Mouse (Mus musculus) bone marrow macrophage, adult 2 months (primary cell): ENCODE results near the gene Derl2. TPM values are rescaled to one million over a fixed set of nuclear protein-coding genes. Genes with fewer than 3 reads are reported as not detected.
A peak's percentile ranks its signal among the peaks of the same experiment; 100 is the strongest.

Source experiments
- H3K27ac ChIP-seq: 2 replicates; pipeline ENCODE4 v1.5.1; 2012; ENCODE audit warnings: low read depth, low read length; ENCODE audit not compliant: insufficient read depth
- H3K4me1 ChIP-seq: 2 replicates; pipeline ENCODE4 v1.6.1; 2012; ENCODE audit warnings: low read length; ENCODE audit not compliant: control insufficient read depth, insufficient read depth
- H3K4me3 ChIP-seq: 2 replicates; pipeline ENCODE4 v1.5.1; 2012; ENCODE audit warnings: mild to moderate bottlenecking, low read length, moderate library complexity; ENCODE audit not compliant: insufficient read depth
- CTCF ChIP-seq: IDR thresholded peaks from 2 replicates; pipeline ENCODE4 v1.5.1; 2012; ENCODE audit warnings: low read depth, mild to moderate bottlenecking, low read length, moderate library complexity
- POLR2A ChIP-seq: IDR thresholded peaks from 2 replicates; pipeline ENCODE4 v1.6.1; 2012; ENCODE audit warnings: mild to moderate bottlenecking, low read depth, low read length, borderline replicate concordance
- polyA plus RNA-seq: library from polyadenylated mRNA; stranded (reverse); fragments of >200 nt; gene quantifications from 2 replicates; pipeline ENCODE4 v1.2.4, GENCODE M21; 2012; ENCODE audit not compliant: missing spikeins, insufficient read depth, insufficient read length

The Derl2 gene
- polyA plus RNA-seq, 1 experiment = 81.9 TPM

GRCm38 (mm10) chr11:71017051-71017450 lies 2.6 kb downstream of the Derl2 start:
- Histone ChIP-seq H3K27ac (no peak overlapping the region), H3K4me1 (peaks cover 16% of the 10 kb centered on the region), H3K4me3 (no peak overlapping the region)
- no peak for TF ChIP-seq CTCF
- TF ChIP-seq POLR2A = no peak

- H3K4me3 ChIP-seq = no peak overlapping the region
- TF ChIP-seq CTCF = no peak
- H3K4me1 ChIP-seq = peaks cover 16% of the 10 kb centered on the region
- no peak overlapping the region for H3K27ac ChIP-seq
Measured at GRCm38 (mm10) chr11:71012743-71013142, 6.9 kb downstream of the Derl2 start.

DNA sequence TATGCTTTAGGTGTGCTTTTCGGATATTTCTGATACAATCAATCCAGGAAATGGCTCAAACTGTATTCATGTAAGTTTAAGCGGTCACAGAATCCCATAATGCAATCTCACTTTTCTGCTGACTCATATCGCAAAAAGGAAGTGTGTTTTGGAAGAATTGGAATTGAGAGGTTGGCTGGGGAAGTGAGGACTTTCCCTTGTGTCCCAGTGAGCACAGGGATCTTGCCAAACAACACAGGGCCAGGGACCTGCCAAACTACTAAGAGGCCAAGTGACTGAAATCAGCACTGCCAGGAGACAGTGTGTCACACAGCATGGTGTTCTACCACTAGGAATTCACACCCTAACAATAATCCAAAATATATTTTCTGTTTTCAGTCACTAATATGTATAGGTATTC lies 11.3 kb downstream of the Derl2 start:
- H3K27ac ChIP-seq = peak overlapping the region; percentile 73
- no peak for TF ChIP-seq POLR2A
- TF ChIP-seq CTCF = no peak
- no peak overlapping the region for H3K4me3 ChIP-seq
- H3K4me1 ChIP-seq = peaks cover 16% of the 10 kb centered on the region

GRCm38 (mm10) chr11:71007831-71008230 lies 11.8 kb downstream of the Derl2 start:
- H3K27ac ChIP-seq = peak overlapping the region; percentile 73
- H3K4me1 ChIP-seq = peaks cover 18% of the 10 kb centered on the region
- H3K4me3 ChIP-seq = no peak overlapping the region
- TF ChIP-seq CTCF (no peak), POLR2A (no peak)

GRCm38 (mm10) chr11:71007026-71007425 lies 12.6 kb downstream of the Derl2 start:
- TF ChIP-seq POLR2A = no peak
- TF ChIP-seq CTCF = no peak
- H3K4me1 ChIP-seq = peaks cover 24% of the 10 kb centered on the region
- no peak overlapping the region for H3K4me3 ChIP-seq
- H3K27ac ChIP-seq = no peak overlapping the region

- Histone ChIP-seq H3K4me3 (no peak overlapping the region), H3K4me1 (peaks cover 24% of the 10 kb centered on the region), H3K27ac (no peak overlapping the region)
- TF ChIP-seq CTCF = no peak
- no peak for TF ChIP-seq POLR2A
Measured at GRCm38 (mm10) chr11:71005046-71005445, 14.6 kb downstream of the Derl2 start.

- Histone ChIP-seq H3K4me3 (peak within 1 kb of the TSS; percentile 96), H3K27ac (peak within 1 kb of the TSS; percentile 65), H3K4me1 (peaks cover 21% of the 10 kb centered on the region)
- TF ChIP-seq CTCF (no peak), POLR2A (no peak)
Measured at GRCm38 (mm10) chr11:71004316-71004773, 15.3 kb downstream of the Derl2 start, which contains the start of gene Dhx33. Dhx33 (minus strand) TSS chr11:71004437.

DNA sequence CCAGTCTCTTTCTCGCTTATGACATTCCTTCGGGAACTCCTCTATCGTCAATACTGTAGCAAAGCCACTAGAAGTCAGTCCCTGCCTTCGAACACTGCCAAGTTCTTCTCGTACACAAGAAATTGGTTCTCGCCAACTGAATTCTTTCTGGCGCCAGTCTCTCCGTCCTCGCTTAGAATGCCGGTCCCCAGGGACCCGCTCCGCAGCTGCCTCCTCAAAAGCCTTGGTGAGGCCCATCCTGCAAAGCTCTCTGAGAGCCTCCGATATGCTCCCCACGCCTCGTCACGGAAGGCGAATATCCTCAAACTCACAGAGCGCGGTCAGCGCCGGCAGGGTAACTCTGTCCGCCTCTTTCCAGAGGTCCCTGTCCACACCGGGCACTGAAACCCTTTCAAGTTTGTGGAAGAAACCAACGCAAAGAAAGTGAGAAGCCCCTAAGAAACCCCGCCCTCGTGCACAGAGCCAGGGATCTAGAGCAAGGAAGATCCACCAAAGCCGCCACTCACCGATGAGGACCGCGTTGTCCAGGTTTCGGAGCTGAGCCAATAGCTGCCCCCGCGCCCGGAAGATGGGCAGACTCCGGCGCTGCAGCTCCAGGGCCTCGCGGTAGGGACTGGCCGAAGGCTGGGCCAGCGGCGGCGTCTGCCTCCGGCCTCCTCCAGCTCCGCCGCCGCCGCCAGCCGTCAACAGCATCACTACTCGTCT lies 15.9 kb downstream of the Derl2 start:
- TF ChIP-seq CTCF (no peak), POLR2A (no peak)
- Histone ChIP-seq H3K4me3 (peak overlapping the region; percentile 96), H3K4me1 (peaks cover 17% of the 10 kb centered on the region), H3K27ac (peak overlapping the region; percentile 65)

GRCm38 (mm10) chr11:71001167-71001566 lies 18.5 kb downstream of the Derl2 start:
- Histone ChIP-seq H3K27ac (no peak overlapping the region), H3K4me3 (no peak overlapping the region), H3K4me1 (peaks cover 8% of the 10 kb centered on the region)
- TF ChIP-seq POLR2A = no peak
- TF ChIP-seq CTCF = no peak

- TF ChIP-seq POLR2A (no peak), CTCF (peak; percentile 70)
- Histone ChIP-seq H3K4me1 (peaks cover 26% of the 10 kb centered on the region), H3K4me3 (peak within 1 kb of the TSS; percentile 89), H3K27ac (peak within 1 kb of the TSS; percentile 60)
Measured at GRCm38 (mm10) chr11:70982557-70983228, 36.9 kb downstream of the Derl2 start, which contains the start of gene C1qbp. C1qbp (minus strand) TSS chr11:70983026.
